Mouse (Mus musculus): ENCODE measurements around the gene Fgf4.

- TF ChIP-seq POLR2A (IDR thresholded peaks at IDR 0.05; ENCODE audit: borderline replicate concordance, extremely low read depth, low read depth, low read length): no peak
- no peak for TF ChIP-seq CTCF (IDR thresholded peaks at IDR 0.05; ENCODE audit: insufficient read depth, low read length)
Observed at GRCm38 (mm10) chr7:144854966-144855365, 7.8 kb downstream of the Fgf4 start.

All from lung, adult 2 months (tissue).